In the genomic region with DNA sequence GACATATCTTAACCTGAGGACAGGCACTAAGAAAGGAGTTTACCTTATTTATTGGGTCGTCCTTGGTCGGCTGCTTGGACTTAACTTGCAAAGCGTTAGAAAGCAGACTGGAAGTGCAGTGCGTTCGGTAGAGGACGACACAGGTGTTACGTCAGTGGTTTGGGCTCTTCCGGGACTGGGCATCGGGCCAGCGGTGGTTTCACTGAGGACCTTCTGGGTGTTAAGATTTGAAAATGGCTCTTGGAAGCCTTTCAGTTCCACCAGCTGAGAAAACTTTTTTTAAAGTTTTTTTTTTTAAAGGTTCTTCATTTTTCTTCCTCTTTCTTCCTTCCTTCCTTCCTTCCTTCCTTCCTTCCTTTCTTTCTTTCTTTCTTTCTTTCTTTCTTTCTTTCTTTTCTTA, we compare ENCODE assay signal across 10 mouse cellular contexts. TPM values are rescaled to one million over a fixed set of nuclear protein-coding genes. Genes with fewer than 3 reads are reported as not detected.
DNase-seq lines count a peak whose midpoint lies in the region; ATAC-seq lines count a peak whose summit lies in the region.
"Had no signal": no experiment of that assay in that cellular context is flagged by ENCODE, and none has a peak within 500 bp of the region (broad histone marks: within the 10 kb centered on the region; RNA-seq: fewer than 3 reads in every experiment).

No protein-coding gene starts in this region.

- ATAC-seq in CD4-positive, CD25-positive, alpha-beta regulatory T cell, adult 4 months = no peak
- ATAC-seq: forebrain, embryonic 15.5 days; intestine, postnatal 0 days had no signal

- DNase-seq in CD4-positive, CD25-positive, alpha-beta regulatory T cell, adult 2 months (ENCODE audit: low read depth, low spot score) = peak; percentile 20
- DNase-seq in right cerebral cortex, postnatal 14 days = peak; percentile 54
- no peak for DNase-seq in right cerebral cortex, postnatal 36 days (ENCODE audit: low spot score in 2 of 2)
- DNase-seq in lung, adult 18-20 months = peak; percentile 71 to 77
- peak; percentile 28 for DNase-seq in ovary, postnatal 14 days (ENCODE audit: low spot score)
- DNase-seq in urinary bladder, adult 2 months (ENCODE audit: low spot score) = no peak
- DNase-seq in cerebellum, adult 9-10 months = no peak

RNA-seq across cellular contexts. Expression of gene Epop, which starts 25.6 kb away (rescaled TPM):
- under 1 TPM; 0.43 to 0.78 TPM for polyA plus RNA-seq in CD4-positive, CD25-positive, alpha-beta regulatory T cell, adult 4 months (2017; shearing (Covaris generic))
- polyA plus RNA-seq in urinary bladder, adult 2 months (2012; rRNA removed) = 0.77 and 0.80 TPM in 2 replicates

RNA-seq across cellular contexts. Expression of gene Srcin1, which starts 27.9 kb away (rescaled TPM):
- not detected for polyA plus RNA-seq in CD4-positive, CD25-positive, alpha-beta regulatory T cell, adult 4 months (2017; shearing (Covaris generic))
- 1.4 and 1.6 TPM in 2 replicates for polyA plus RNA-seq in urinary bladder, adult 2 months (2012; rRNA removed)

RNA-seq across cellular contexts. Expression of gene Mllt6, which starts 59.3 kb away (rescaled TPM):
- 10 to 100 TPM in 1 of 2 experiments, 1 to 10 TPM in 1; 8.0 to 14.1 TPM for polyA plus RNA-seq in CD4-positive, CD25-positive, alpha-beta regulatory T cell, adult 4 months (2017; shearing (Covaris generic))
- 30.2 and 37.2 TPM in 2 replicates for polyA plus RNA-seq in urinary bladder, adult 2 months (2012; rRNA removed)

Comparison
In these comparisons a context has a peak if more than half of its experiments do, and no peak if none do; other contexts are left out.
1. DNase-seq: peak in CD4-positive, CD25-positive, alpha-beta regulatory T cell, adult 2 months (single experiment), right cerebral cortex, postnatal 14 days (single experiment), lung, adult 18-20 months (2 of 2) and ovary, postnatal 14 days (single experiment); none in right cerebral cortex, postnatal 36 days (0 of 2), urinary bladder, adult 2 months (single experiment) and cerebellum, adult 9-10 months (single experiment).